Mouse (Mus musculus) v-Abl transformed pro-B cells (cell line): Measurements from ENCODE around the gene Ch25h.

ENCODE experiments used
- in situ Hi-C, 2 experiments: fragments of 400-800 bp; cut with MboI; formaldehyde crosslinking; loops; one replicate each; pipeline ENCODE4 v1.15.1; 2025; ENCODE audit not compliant: unreplicated experiment in 2 of 2

The Ch25h gene

DNA sequence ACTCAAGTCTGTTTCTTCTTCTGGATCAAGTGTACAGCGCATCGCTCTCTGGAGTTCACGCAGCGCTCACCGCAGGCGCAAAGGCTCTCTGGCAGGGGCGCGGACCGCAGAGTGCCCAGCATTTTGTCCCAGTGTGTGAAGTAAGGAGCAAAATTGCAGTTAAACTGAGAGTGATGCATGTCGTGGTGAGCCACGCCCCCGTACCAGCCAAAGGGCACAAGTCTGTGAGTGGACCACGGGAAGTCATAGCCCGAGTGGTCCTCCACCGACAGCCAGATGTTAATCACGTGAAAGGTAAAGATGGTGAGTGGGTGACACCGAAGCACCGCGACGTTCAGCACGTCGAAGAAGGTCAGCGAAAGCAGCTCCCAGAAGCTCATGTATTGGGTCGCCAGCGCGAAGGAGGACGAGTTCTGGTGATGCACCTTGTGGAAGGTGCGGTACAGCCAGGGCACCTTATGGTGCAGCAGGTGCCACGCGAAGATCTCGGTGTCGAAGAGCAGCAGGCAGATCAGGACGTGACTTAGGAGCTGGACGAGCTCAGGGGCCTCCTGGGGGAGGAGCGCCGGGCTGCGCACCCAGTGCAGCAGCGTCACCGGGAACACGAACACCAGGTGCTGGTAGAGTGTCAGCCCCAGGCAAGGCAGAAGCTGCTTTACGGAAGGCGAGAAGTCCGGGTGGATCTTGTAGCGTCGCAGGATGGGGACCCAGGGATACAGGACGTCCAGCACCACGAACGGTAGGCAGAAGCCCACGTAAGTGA, 555 bp downstream of the Ch25h start:
- in situ Hi-C loops = loop anchor here (5.0 to 10.0 kb wide), 2 partner anchors 227 to 330 kb away; no protein-coding TSS in a partner anchor

DNA sequence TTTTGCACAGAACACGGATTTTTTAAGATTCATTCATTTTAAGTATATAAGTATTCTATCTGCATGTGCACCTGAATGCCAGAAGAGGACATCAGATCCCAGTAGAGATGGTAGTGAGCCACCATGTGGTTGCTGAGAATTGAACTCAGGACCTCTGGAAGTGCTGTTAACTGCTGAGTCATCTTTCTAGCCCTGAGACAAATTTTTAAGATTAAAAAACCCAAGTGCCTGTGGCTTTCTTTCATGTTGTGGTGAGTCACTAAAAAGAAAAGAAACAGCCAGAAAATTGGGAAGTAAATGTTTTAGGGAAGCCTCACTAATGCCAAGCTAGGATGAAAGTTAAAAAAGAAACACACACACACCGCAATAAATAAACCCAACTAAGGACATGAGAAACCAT, 3.3 kb downstream of the Ch25h start:
- in situ Hi-C loops = loop anchor here (5.0 to 10.0 kb wide), 2 partner anchors 224 to 327 kb away; no protein-coding TSS in a partner anchor

DNA sequence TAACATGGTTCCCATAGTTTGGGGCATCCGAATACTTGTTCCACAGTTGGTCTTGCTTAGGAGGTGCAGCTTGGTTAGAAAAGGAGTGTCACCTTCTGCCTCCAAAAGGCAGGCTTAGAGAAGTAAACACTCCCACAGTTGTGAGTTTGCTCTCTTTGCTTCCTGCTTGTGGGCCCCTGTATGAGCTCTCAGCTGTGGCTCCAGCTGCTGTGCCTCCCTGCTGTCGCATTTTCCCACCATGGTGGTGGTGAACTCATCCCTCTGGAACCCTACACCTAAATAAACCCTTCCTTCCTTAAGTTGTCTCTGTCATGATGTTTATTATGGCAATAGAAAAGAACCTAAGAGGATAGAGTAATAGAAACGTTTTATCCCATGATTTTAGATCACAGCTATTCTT, 6.2 kb downstream of the Ch25h start:
- in situ Hi-C loops = no loop called here

- in situ Hi-C loops = no loop called here
Measured at GRCm38 (mm10) chr19:34468216-34468615, 6.7 kb downstream of the Ch25h start.

DNA sequence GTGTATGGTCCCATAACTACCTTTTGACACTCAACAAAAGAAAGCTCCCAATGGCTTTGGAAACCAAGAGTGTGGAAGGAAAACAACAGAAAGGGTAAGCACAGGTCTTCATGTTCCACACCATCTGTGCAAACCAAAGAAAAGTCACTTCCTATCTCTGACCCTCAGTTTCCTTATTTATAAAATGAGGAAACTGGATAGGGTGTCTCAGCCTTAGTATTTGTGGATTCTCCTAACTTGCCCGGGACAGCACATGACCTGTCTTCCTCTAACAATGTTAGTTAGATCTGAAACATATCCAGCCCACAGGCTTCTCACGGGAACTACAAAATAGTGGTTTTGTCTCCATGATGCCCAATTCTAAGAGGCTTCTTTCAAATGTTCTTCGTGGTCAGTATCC, 10.5 kb downstream of the Ch25h start:
- in situ Hi-C loops = no loop called here

- in situ Hi-C loops = no loop called here
Measured at GRCm38 (mm10) chr19:34461451-34462019, 13.4 kb downstream of the Ch25h start.

GRCm38 (mm10) chr19:34450784-34451370, 24.1 kb downstream of the Ch25h start:
- in situ Hi-C loops = no loop called here

- in situ Hi-C loops = no loop called here
Measured at GRCm38 (mm10) chr19:34448851-34449250, 26.1 kb downstream of the Ch25h start.

GRCm38 (mm10) chr19:34445410-34446012, 29.5 kb downstream of the Ch25h start:
- in situ Hi-C loops = no loop called here

- in situ Hi-C loops = no loop called here
Measured at GRCm38 (mm10) chr19:34444785-34445184, 30.2 kb downstream of the Ch25h start.

DNA sequence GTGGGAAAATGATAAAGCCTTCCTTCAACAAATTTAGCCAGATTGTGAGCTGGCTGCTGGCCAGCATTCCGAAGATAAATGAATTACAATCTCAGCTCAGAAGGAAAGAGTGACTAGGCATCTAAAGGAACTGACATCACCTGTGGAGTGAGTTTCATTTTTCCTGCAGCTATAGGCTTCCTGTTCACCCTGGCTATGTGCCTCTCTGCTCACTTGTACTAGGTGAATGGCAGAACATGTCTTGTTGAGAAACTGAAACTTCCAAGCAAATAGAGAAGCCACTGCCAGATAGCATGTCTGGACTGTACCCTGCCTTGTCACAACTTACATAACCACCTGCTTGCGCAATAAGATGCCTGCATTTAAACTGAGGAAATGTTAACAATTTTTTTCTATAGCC, 33.0 kb downstream of the Ch25h start:
- in situ Hi-C loops = no loop called here

DNA sequence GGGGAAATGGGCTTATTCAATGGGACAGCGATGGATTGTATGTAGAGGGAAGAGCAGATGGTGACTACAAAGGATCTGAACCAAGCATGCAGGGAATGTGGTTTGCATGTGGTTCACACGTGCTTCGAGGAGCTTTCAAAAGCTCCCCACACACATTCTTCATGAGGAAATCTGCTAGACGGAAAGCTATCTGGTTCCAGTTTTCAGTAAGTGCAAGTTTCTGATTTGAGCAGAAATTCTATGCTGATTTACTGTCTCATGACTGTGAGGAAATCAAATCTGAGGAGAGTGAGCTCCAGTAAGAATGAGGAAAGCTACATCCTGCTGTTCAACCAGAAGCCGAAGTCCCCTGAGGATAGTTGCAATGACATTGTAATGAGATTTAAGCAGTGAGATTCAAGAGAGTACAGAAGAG, 39.8 kb downstream of the Ch25h start:
- in situ Hi-C loops = no loop called here

- in situ Hi-C loops = no loop called here
Measured at GRCm38 (mm10) chr19:34431314-34431713, 43.6 kb downstream of the Ch25h start.

DNA sequence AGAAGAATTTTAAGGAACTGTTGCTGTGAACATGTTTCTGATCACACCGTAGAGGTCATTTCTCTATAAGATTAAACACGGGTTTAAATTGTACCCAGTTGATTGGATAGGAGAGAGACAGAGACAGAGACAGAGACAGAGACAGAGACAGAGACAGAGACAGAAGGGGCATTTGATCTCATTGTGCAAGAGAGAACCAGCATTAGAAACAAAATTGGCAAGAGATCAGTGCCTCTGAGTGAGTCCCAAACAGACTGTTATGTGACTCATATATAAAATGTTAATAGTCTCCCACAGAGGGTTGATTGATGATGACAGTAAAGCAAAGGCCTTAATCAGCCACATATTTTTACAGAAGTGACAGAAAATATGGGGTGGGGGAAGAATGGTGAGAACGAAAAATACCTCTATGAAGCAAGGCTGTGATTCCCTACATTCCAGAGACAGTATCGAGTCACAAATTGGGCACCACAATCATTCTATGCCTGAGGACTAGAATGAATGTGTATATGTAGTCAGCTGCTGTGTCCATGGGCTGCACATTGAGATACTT, 51.1 kb downstream of the Ch25h start:
- in situ Hi-C loops = no loop called here
